Mouse (Mus musculus): Measurements from ENCODE around the gene Sgtb.

DNA sequence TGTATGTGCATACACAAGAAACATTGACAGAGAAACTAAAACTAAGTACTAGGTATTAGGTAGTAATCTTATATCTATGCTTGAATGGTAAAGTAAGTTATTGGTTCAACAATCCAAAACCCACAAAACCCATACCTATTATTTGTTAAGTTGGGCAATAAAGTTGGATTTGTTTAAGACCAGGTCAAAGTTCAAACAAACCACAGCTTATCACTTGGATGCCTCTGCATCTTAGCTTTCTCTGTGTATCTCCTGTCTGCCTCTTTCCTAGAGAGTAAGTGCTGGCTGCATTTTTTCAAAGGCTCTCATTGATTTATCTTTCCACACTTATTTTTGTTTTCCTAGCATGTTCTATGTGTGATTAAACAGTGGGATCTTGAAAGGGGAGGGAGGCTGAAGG, 63.0 kb downstream of the Sgtb start:
- TF ChIP-seq POLR2A (IDR thresholded peaks at IDR 0.05; ENCODE audit: borderline replicate concordance, insufficient read depth, low read length) (no peak), CTCF (IDR thresholded peaks at IDR 0.05; ENCODE audit: borderline replicate concordance, insufficient read depth, low read depth, low read length) (no peak)
